Mouse (Mus musculus): ENCODE results near the gene Cuta. TPM values are rescaled to one million over a fixed set of nuclear protein-coding genes. Genes with fewer than 3 reads are reported as not detected.
A peak's percentile ranks its signal among the peaks of the same experiment; 100 is the strongest.
"Not testable (repeated sequence)": the region's sequence is repeated elsewhere in the genome, so short reads cannot be mapped to it uniquely, and the experiment has no call there.

Cuta gene
- 116 and 131 TPM in 2 replicates for polyA plus RNA-seq (2012; rRNA removed)

- DNase-seq (ENCODE audit: low read depth): peak; percentile 88
Measured at GRCm38 (mm10) chr17:26939178-26939972, at the start of gene Cuta. Gene Cuta (minus strand): TSS chr17:26939569.

- DNase-seq (ENCODE audit: low read depth): no peak
Measured at GRCm38 (mm10) chr17:26985503-26986179, 46.3 kb upstream of the Cuta start.

GRCm38 (mm10) chr17:26983382-26983781 is 44.0 kb upstream of the Cuta start:
- no peak for DNase-seq (ENCODE audit: low read depth)

GRCm38 (mm10) chr17:26981050-26981449 is 41.7 kb upstream of the Cuta start:
- DNase-seq (ENCODE audit: low read depth): no peak

GRCm38 (mm10) chr17:26979426-26979825 is 40.1 kb upstream of the Cuta start:
- no peak for DNase-seq (ENCODE audit: low read depth)

GRCm38 (mm10) chr17:26977354-26977753 is 38.0 kb upstream of the Cuta start:
- not testable (repeated sequence) for DNase-seq (ENCODE audit: low read depth)

GRCm38 (mm10) chr17:26975415-26975814 is 36.0 kb upstream of the Cuta start:
- DNase-seq (ENCODE audit: low read depth): no peak

- DNase-seq (ENCODE audit: low read depth): no peak
Measured at GRCm38 (mm10) chr17:26974547-26974946, 35.2 kb upstream of the Cuta start.

- peak; percentile 47 for DNase-seq (ENCODE audit: low read depth)
Measured at GRCm38 (mm10) chr17:26972703-26973574, 33.6 kb upstream of the Cuta start, which contains the start of gene Zbtb9. Gene Zbtb9 (plus strand): TSS chr17:26973167.

GRCm38 (mm10) chr17:26972107-26972506 is 32.7 kb upstream of the Cuta start:
- DNase-seq (ENCODE audit: low read depth): no peak

- no peak for DNase-seq (ENCODE audit: low read depth)
Measured at GRCm38 (mm10) chr17:26971247-26971905, 32.0 kb upstream of the Cuta start.

GRCm38 (mm10) chr17:26970221-26970620 is 30.9 kb upstream of the Cuta start:
- DNase-seq (ENCODE audit: low read depth): no peak

- DNase-seq (ENCODE audit: low read depth): no peak
Measured at GRCm38 (mm10) chr17:26969257-26969656, 29.9 kb upstream of the Cuta start.

GRCm38 (mm10) chr17:26968200-26968611 is 28.8 kb upstream of the Cuta start:
- no peak for DNase-seq (ENCODE audit: low read depth)

GRCm38 (mm10) chr17:26967477-26967876 is 28.1 kb upstream of the Cuta start:
- no peak for DNase-seq (ENCODE audit: low read depth)

- DNase-seq (ENCODE audit: low read depth): no peak
Measured at GRCm38 (mm10) chr17:26966993-26967392, 27.6 kb upstream of the Cuta start.

- no peak for DNase-seq (ENCODE audit: low read depth)
Measured at GRCm38 (mm10) chr17:26961572-26962240, 22.3 kb upstream of the Cuta start.

- DNase-seq (ENCODE audit: low read depth): no peak
Measured at GRCm38 (mm10) chr17:26959815-26960214, 20.4 kb upstream of the Cuta start.

- no peak for DNase-seq (ENCODE audit: low read depth)
Measured at GRCm38 (mm10) chr17:26958880-26959279, 19.5 kb upstream of the Cuta start.

- no peak for DNase-seq (ENCODE audit: low read depth)
Measured at GRCm38 (mm10) chr17:26957872-26958271, 18.5 kb upstream of the Cuta start.

- no peak for DNase-seq (ENCODE audit: low read depth)
Measured at GRCm38 (mm10) chr17:26956895-26957294, 17.5 kb upstream of the Cuta start.

All from gonadal fat pad, adult 2 months (tissue).